Mouse (Mus musculus): ENCODE data around the gene Gm14851.
"Not testable (repeated sequence)": the region's sequence is repeated elsewhere in the genome, so short reads cannot be mapped to it uniquely, and the experiment has no call there.

The Gm14851 gene

DNA sequence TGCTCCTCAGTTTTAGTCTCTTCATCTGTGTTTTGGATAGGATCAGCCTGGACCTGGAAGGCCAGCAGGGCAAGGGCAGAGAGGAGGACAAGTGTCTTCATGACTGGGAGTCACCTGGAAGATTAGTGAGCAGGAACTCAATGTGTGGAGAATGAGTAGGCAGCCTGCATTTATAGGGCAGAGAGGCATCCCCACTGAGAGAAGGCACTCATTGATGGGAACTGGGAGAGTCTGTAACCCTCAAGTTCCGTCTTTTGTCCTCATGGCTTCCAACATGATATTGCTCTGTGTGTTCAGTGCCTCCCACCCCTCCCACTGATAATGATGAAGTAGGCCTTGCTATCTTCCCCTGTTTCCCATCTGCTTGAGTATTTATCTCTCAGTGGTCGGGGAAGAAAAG lies at the start of gene Gm14851:
TSS of gene Gm14851 (minus strand) at position 101 of the 400 bp plus-strand sequence.
- DNase-seq (ENCODE audit: low spot score in 2 of 2): not testable (repeated sequence)

DNA sequence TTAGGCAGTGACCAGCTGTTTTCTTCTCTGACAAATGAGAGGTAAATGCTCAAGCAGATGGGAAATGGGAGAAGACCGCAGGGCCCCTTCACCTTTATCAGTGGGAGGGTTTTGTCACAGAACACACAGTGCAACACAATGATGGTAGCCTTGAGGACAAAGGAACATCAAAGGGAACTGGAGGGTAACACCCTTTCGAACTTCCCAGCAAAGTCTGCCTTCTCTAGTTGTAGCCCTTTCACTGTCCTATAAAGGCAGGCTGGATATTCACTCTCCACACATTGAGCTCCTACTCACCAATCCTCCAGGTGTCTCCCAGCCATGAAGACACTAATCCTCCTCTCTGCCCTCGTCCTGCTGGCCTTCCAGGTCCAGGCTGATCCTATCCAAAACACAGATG lies 38.5 kb upstream of the Gm14851 start, which contains the start of gene Defa30:
TSS of gene Defa30 (plus strand) at position 301 of the 400 bp plus-strand sequence.
- DNase-seq (ENCODE audit: low spot score in 2 of 2): not testable (repeated sequence)

DNA sequence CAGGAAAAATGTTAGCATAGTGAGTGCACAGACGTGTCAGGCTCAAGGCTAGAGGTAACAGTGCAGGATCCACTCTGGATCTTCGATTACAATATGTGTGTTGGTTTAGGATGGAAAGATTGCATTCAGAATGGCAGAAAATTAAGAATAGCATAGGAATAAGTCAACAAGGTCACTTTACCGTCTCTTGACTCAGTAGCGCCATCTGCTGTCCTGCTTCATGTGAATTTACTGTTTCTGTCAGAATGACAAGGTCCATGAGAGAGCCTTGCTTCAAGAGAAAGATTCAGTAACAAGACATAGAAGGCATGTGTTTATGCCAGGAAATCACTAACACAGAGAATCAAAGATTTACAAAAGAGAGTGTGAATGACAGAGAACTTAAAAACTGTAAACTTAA lies 2.7 kb downstream of the Gm14851 start:
- no peak for DNase-seq (ENCODE audit: low spot score in 2 of 2)

DNA sequence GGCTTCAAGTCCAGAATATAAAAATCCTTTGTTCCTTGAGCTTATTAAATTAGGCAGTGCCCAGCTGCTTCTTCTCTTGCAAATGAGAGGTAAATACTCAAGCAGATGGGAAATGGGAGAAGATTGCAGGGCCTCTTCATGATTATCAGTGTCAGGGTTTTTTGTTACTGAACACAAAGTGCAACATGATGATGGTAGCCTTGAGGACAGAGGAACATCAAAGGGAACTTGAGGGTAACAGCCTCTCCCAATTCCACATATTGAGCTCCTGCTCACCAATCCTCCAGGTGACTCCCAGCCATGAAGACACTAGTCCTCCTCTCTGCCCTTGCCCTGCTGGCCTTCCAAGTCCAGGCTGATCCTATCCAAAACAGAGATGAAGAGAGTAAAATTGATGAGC lies 11.7 kb downstream of the Gm14851 start, which contains the start of gene Defa25:
TSS of gene Defa25 (plus strand) at position 301 of the 400 bp plus-strand sequence.
- not testable (repeated sequence) for DNase-seq (ENCODE audit: low spot score in 2 of 2)

DNA sequence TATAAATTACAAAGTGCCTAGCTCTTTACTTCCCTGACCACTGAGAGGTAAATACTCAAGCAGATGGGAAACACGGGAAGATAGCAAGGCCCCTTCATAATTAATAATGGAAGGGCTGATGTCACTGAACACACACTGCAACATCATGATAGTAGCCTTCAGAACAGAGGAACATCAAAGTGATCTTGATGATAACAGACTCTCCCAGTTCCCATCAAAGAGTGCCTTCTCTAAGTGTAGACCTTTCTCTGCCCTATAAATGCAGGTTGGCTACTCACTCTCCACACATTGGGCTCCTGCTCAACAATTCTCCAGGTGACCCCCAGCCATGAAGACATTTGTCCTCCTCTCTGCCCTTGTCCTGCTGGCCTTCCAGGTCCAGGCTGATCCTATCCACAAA lies 31.1 kb downstream of the Gm14851 start, which contains the start of gene Defa35:
TSS of gene Defa35 (plus strand) at position 301 of the 400 bp plus-strand sequence.
- DNase-seq (ENCODE audit: low spot score in 2 of 2): not testable (repeated sequence)

DNA sequence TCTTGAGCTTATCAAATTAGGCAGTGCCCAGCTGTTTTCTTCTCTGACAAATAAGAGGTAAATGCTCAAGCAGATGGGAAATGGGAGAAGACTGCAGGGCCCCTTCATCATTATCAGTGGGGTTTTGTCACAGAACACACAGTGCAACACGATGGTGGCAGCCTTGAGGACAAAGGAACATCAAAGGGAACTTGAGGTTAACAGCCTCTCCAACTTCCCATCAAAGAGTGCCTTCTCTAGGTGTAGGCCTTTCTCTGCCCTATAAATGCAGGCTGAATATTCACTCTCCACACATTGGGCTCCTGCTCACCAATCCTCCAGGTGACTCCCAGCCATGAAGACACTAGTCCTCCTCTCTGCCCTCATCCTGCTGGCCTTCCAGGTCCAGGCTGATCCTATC lies 41.1 kb downstream of the Gm14851 start, which contains the start of gene Defa23:
TSS of gene Defa23 (plus strand) at position 301 of the 400 bp plus-strand sequence.
- DNase-seq (ENCODE audit: low spot score in 2 of 2): not testable (repeated sequence)
